Mouse (Mus musculus) layer of hippocampus, adult 2 months (tissue): ENCODE results near the gene Ak3. TPM values are rescaled to one million over a fixed set of nuclear protein-coding genes. Genes with fewer than 3 reads are reported as not detected.
A peak's percentile ranks its signal among the peaks of the same experiment; 100 is the strongest.

ENCODE experiments used
- DNase-seq, 2 experiments: peaks; one replicate each; pipeline ENCODE4 v3.0.0; 2022; ENCODE audit warnings: low spot score in 2 of 2
- H3K27ac ChIP-seq: fragments of 200-600 bp; 2 replicates; pipeline ENCODE4 v1.8.1; 2022
- H3K4me3 ChIP-seq: fragments of 200-600 bp; 2 replicates; pipeline ENCODE4 v1.8.1; 2022; ENCODE audit warnings: mild to moderate bottlenecking
- CTCF ChIP-seq: fragments of 200-600 bp; conservative IDR thresholded peaks from 2 replicates; pipeline ENCODE4 v1.8.1; 2022; ENCODE audit warnings: antibody characterized with exemption, mild to moderate bottlenecking, moderate library complexity
- long read RNA-seq, 2 experiments: library from polyadenylated mRNA; stranded (forward); transcript quantifications; one replicate each; pipeline ENCODE4 v2.0.0; 2021; ENCODE audit warnings: borderline mapping rate in 2 of 2
- total RNA-seq, 2 experiments: library from RNA; stranded (reverse); gene quantifications; 2 replicates each; pipeline ENCODE4 v1.2.3; 2021

Gene Ak3
- 10 to 100 TPM; 51.5 to 53.0 TPM for total RNA-seq
- long read RNA-seq, experiment 1, transcript Ak3-201 (5 exons, 2,809 nt) = major isoform, 47 of 53 reads
- long read RNA-seq, experiment 1, partial matches to known transcripts = 2 of 53 reads
- long read RNA-seq, experiment 1, other reads (novel, unspliced or antisense) = 4 of 53 reads
- long read RNA-seq, experiment 2, transcript Ak3-201 (5 exons, 2,809 nt) = major isoform, 65 of 70 reads
- long read RNA-seq, experiment 2, partial matches to known transcripts = 3 of 70 reads
- long read RNA-seq, experiment 2, other reads (novel, unspliced or antisense) = 2 of 70 reads

DNA sequence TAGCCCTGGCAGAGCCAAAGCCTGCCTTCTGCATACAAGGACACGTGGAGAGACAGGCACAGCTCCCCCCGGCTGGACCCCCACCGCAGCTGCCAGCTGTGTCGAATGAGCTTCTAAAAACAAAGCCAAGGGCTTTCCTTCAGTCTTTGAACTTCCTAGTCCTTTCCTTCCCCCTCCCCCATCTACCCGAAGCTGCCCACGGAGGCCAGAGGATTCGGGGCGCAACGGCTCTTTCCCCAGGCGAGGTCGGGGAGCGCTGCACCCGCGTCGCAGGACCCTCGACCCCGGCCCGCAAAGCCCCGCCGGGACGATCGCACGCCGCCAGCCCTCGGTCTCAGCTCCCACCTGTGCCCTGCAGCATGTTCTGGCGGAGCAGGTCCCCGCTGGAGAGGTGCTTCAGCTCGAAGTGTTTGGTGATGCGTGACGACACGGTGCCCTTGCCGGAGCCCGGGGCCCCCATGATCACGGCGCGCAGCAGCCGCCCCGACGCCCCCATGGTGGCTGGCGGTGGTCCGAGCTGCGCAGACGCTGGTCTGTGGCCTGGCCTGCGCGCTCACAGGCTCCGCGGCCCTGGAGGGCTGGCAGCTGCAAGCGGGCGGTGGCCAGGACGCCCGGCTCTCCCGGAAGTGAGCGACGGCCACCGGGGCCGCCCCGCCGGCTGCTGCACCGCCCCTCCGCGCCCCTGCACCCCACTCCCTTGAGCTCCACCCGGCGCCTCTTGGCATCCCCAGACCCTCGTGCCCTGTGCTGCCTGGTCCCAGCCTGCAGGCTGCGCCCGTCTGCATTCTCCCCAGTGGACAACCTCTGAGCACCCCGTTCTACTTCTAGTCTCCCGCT is at the start of gene Ak3:
Gene Ak3 (minus strand): TSS at position 628 of the 837 bp plus-strand sequence.
- peak within 1 kb of the TSS; percentile 89 for H3K4me3 ChIP-seq
- H3K27ac ChIP-seq = peak within 1 kb of the TSS; percentile 96
- DNase-seq = peak; percentile 73 to 78
- TF ChIP-seq CTCF = peak; percentile 69

GRCm38 (mm10) chr19:29092194-29092593 is 44.4 kb upstream of the Ak3 start:
- no peak for TF ChIP-seq CTCF
- no peak overlapping the region for H3K4me3 ChIP-seq
- DNase-seq = no peak
- H3K27ac ChIP-seq = no peak overlapping the region

DNA sequence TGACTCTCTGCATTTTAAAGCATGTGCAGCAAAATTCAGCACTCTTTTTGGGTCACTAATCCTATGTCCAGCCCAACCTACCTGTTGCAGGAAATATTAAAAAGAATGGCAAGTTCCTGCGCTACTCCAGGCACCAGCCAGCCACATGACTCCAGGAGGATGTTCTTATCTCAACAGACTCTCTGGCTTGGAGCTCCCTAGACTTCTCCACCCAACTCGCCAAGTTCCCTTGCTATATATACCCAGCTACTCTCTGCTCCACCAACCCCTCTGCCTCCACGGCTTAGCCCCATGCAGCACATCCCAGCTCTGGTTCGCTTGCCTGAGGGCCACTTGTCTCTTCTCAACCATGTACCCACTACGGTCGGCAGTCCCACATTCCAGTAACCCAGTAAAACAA is 40.9 kb upstream of the Ak3 start:
- no peak for DNase-seq
- TF ChIP-seq CTCF = no peak
- H3K4me3 ChIP-seq = no peak overlapping the region

GRCm38 (mm10) chr19:29074802-29075201 is 27.0 kb upstream of the Ak3 start:
- DNase-seq = no peak
- no peak overlapping the region for H3K4me3 ChIP-seq
- no peak for TF ChIP-seq CTCF
- H3K27ac ChIP-seq = no peak overlapping the region

More for the DNA sequence above, 40.9 kb upstream of the Ak3 start:
- no peak overlapping the region for H3K27ac ChIP-seq

GRCm38 (mm10) chr19:29069195-29069594 is 21.4 kb upstream of the Ak3 start:
- no peak for DNase-seq
- Histone ChIP-seq H3K27ac (no peak overlapping the region), H3K4me3 (no peak overlapping the region)
- TF ChIP-seq CTCF = no peak

DNA sequence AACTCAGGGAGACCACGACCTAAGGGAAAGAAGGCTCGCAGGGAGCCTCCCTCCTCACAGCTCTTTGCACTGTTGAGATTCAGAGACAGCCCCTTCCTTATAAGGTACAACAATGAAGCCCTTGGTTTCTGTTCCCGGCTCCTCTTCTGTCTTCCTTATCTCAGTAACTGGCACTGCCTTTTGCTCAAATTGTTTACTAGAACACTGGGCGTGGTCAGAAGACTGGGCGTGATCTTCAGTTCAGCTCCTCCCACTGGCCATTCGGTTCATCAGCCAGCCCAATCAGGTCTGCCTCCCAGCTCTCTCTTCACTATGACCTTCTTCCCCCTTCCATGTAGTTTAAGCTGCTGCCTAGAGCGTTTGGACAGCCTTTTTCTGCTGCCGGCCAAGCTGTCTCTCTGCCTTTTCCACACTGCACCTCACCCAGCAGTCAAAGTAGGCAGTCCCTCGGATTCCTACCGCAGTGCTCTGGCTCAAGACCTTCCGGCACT is 19.3 kb upstream of the Ak3 start:
- Histone ChIP-seq H3K27ac (peak overlapping the region; percentile 54), H3K4me3 (peak overlapping the region; percentile 17)
- TF ChIP-seq CTCF = no peak
- DNase-seq = no peak

DNA sequence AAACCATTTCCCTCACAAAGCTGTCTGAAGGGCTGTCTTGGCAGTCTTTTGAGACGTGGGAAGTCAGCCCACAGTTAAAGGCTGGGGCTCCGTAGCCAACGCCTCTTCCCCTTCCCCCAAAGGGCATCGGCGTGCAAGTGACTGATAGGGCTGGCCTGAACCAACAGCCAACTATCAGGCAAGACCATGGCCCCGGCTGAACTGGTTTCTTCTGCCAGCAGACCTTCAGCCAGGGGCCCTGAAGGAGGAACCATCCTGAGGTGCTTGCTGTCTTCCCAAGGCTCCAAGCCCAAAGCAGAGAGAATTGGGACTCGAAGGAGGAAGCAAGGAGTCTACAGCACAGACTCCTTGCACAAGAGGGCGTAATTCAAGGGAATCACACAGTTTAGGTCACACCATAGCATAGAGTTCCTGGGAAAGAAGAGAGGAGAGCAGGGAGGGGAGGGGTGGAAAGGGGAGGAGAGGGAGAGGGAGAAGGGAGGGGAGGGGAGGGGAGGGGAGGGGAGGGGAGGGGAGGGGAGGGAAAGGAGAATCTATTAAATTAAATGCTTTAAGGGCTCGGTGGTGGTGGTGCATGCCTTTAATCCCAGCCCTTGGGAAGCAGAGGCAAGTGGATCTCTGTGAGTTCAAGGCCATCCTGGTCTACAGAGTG is 16.8 kb upstream of the Ak3 start:
- no peak for TF ChIP-seq CTCF
- no peak for DNase-seq
- Histone ChIP-seq H3K4me3 (peak overlapping the region; percentile 20; the same call in 1 of the 2 replicates), H3K27ac (peak overlapping the region; percentile 78)

DNA sequence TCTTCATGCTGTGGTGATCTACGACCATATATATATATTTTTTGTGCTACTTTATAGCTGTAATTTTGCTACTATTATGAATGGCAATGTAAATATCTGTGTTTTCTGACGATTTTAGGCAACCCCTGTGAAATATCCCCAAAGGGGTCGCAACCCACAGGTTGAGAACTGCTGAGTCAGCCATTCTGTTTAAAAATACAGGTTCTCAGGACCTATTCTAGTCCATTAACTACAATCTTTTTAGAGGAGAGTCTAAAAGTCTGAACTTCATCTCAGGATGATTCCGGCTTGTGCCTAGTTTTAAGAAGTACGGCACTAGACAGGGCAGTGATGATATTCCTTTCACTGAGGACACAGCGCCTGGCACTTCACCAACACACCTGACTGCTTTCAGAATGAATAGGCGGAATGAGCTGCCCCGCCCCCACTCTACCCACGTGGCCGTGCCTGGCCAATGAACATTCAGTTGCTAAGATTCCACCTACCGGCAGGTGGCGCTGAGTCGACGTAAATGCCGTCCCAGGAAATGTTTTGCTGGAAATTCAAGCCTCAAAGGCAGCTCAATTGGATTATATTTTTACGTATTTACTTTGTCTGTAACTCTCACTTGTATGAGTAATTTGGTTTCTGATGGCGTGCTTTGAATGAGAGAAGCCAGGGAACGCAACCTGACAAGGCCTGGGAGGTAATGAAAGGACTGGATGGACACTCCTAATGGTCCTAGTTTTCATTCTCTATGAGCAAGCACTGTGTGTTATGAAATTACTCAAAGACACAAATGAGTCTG is 16.0 kb upstream of the Ak3 start:
- DNase-seq = peak; percentile 86 to 94
- Histone ChIP-seq H3K4me3 (peak overlapping the region; percentile 20; the same call in 1 of the 2 replicates), H3K27ac (peak overlapping the region; percentile 78)
- peak; percentile 95 for TF ChIP-seq CTCF

GRCm38 (mm10) chr19:29063009-29063408 is 15.2 kb upstream of the Ak3 start:
- no peak overlapping the region for H3K27ac ChIP-seq
- TF ChIP-seq CTCF = no peak
- DNase-seq = no peak
- H3K4me3 ChIP-seq = no peak overlapping the region

GRCm38 (mm10) chr19:29060299-29060698 is 12.5 kb upstream of the Ak3 start:
- Histone ChIP-seq H3K4me3 (no peak overlapping the region), H3K27ac (no peak overlapping the region)
- TF ChIP-seq CTCF = no peak
- DNase-seq = no peak

GRCm38 (mm10) chr19:29059688-29060087 is 11.9 kb upstream of the Ak3 start:
- no peak overlapping the region for H3K27ac ChIP-seq
- no peak for DNase-seq
- peak; percentile 63 for TF ChIP-seq CTCF
- no peak overlapping the region for H3K4me3 ChIP-seq

DNA sequence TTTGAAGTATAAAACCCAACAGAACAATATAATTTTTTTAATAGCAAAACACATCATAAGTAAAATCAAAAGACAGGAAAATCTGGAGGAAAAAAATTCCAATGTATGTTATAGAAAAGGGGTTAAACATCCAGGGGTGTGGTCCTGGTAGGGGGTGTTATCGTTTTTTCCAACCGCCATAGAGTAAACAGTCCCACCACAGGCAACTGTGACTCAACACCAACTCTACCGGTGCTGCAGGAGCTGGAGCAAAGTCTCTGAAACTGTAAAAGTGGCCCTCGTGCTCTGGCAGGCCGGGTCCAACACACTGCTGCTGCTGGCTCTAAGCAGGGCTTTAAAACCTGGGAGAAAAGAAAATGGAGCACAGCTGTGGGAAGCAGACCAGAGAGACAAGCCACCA is 11.0 kb upstream of the Ak3 start:
- no peak overlapping the region for H3K4me3 ChIP-seq
- H3K27ac ChIP-seq = no peak overlapping the region
- TF ChIP-seq CTCF = no peak
- no peak for DNase-seq
